Mouse (Mus musculus) left cerebral cortex, postnatal 14 days (tissue): ENCODE results near the gene Usp5. TPM values are rescaled to one million over a fixed set of nuclear protein-coding genes. Genes with fewer than 3 reads are reported as not detected.
"Not testable (repeated sequence)": the region's sequence is repeated elsewhere in the genome, so short reads cannot be mapped to it uniquely, and the experiment has no call there.

Experiments
- DNase-seq, 2 experiments: peaks; one replicate each; pipeline ENCODE4 v3.0.0; 2021 to 2022; ENCODE audit warnings: low spot score in 2 of 2, mixed read lengths in 1 of 2
- intact Hi-C: fragments of 180-260 bp; cut with DNase I; formaldehyde crosslinking; loops from one replicate; pipeline ENCODE4 v1.15.1; 2025
- total RNA-seq, 2 experiments: library from RNA; stranded (reverse); gene quantifications; 2 replicates each; pipeline ENCODE4 v1.2.3; 2021

Usp5 gene
- total RNA-seq, 2 experiments from 2014 or later = 178 to 184 TPM

DNA sequence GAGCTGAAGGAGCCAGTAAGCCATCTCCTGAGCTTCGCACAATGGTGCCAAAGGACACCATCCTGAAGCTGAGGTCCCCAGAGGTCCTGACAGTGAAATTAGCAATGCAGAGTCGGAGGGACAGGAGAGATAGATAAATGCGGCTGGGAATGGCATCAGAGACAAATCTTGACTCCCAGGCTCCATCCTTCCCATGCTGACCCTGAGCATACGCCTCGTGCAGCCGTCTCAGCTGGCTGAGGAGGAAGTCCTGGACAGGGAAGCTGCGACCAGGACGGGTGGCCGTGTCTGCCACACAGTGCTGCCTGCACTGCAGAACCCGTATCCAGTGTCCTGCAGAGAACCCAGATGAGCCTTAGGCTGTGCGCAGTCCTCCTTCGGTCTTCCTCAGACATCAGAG is 25.4 kb upstream of the Usp5 start:
- DNase-seq = no peak
- intact Hi-C loops = no loop called here

DNA sequence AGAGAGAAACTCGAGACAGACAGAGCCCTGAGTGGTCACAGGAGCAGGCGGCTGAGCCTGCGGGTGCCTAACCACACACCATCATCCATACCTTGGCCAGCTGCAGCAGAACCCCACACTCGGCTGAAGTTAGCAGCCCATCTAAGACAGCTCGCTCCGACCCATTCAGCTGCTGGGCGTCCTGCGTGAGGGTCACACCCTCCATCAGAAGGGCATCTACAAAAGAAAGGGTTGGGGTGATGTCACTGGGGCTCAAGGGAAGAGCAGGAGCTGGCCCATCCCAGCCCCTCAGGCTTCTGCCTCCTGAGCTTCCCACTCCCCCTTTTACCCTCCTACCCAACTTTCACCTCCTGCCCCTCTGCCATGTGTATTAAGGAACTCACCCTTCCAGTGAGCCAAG is 21.3 kb upstream of the Usp5 start:
- intact Hi-C loops = no loop called here
- DNase-seq = no peak

DNA sequence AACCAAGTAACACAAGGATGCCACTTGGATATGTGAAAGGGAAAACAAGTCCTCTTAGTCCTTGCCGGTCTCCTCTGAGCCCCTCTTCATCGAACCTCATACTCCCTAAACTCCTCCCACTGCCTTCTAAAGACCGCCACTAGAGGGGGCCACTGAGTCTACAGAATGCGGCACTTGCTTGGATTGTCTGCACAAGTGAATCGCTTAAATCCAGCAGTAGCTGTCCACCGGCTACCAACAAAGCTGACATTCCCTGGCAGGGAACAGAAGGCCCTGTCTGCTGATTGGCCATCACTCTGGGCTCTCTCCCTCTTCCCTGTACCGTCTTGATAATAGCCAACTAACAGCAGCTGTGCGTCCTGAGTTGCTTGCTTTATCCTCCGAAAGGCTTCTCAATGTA is 18.0 kb upstream of the Usp5 start:
- DNase-seq = peak; percentile 96
- intact Hi-C loops = no loop called here

DNA sequence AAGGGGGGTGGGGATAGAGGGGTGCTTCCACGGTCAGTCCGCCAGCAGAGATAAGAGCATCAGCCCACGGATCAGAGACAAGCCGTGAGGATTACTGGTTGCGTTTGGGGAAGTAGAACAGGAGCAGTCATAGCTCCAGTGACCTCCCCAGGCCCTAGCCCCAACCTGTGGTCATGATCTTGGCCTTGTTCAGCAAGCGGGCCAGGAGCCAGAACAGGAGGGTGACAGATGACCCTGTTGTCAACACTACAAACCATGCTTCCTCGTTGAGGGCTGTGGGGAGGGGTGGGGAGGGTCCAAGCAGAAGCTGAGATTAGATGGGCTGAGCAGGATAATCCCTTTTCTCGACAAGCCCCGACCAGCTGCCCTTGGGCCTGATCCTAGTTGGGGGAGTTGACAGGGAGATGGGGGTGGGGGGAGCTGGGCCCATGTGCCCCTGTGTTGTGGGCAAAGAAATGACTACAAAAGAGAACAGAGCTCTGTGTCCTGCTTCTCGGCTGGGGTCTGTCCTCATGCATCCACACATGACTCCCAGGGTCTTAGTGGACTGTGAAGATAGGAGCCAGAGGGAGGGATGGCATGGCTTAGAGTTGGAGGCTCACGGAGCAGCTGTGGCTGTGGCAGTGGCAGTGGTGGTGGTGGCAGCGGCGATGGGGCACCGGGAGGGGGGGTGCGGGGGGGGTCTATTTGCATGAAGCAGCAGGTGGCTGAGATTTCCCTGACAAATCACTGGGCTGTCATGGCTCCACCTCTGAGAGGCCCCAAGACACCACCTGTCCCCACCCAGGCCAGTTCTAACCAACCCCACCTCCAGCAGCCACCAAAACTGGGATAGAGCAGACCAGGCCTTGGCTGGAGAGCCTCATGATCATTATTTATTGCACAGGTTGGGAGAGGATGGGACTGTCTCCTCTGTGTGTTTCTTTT is 11.2 kb upstream of the Usp5 start, which contains the start of gene Gnb3:
Gnb3 (minus strand) TSS at position 35 of the 927 bp plus-strand sequence.
- DNase-seq = no peak
- intact Hi-C loops = no loop called here

DNA sequence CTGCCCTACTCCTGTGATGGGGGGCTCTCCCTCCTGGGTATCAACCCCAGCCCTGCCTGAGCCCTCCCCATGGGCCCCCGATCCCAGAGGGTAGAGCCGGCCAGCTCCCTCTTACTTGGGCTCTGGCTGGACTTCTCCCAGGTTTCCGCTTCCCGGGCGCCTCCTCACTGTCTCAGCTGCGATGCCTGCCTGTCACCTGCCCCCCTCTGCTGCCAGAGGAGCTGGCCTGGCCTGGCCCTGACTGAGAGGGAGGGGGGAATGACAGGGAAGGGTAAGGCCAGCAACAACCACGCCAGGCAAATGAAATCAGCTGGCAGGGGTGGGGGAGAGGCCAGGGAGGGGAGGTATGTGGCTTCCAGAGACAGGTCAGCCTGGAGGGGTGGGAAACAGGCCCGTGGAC is 10.5 kb upstream of the Usp5 start:
- intact Hi-C loops = no loop called here
- no peak for DNase-seq

DNA sequence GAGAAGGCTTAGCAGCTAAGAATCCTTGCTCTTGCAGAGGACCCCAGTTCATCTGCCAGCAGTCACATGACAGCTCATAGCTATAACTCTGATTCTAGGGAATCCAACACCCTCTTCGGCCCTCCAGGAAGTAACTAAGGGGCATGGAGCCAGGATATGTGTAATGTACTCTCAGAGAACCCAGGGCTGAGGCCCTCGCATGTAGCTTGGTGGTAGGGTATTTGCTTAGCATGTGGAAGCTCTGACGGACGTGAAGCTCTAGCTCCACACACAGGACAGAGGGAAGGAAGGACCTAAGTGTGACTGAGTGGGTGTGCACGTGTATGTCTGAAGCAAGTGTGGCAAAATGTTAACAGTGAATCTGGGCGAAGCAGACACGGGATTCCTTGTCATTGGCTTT is 7.1 kb upstream of the Usp5 start:
- intact Hi-C loops = no loop called here
- no peak for DNase-seq

DNA sequence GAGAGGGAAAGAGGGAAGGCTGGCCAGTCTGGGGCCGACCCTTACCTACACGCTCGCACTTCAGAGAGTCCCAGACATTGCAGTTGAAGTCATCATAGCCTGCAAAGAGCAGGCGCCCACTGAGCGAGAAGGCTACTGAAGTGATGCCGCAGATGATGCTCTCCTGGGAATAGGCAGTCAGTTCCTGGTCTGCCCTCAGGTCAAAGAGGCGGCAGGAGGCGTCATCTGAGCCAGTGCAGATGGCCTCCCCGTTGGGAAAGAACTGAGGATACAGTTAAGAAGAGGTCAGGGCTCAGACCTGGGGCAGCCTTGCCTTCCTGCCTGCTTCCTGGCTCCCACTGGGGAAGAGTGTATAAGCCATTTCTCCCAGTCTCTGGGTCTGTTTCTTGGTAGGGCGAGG is 6.2 kb upstream of the Usp5 start:
- no peak for DNase-seq
- intact Hi-C loops = no loop called here

DNA sequence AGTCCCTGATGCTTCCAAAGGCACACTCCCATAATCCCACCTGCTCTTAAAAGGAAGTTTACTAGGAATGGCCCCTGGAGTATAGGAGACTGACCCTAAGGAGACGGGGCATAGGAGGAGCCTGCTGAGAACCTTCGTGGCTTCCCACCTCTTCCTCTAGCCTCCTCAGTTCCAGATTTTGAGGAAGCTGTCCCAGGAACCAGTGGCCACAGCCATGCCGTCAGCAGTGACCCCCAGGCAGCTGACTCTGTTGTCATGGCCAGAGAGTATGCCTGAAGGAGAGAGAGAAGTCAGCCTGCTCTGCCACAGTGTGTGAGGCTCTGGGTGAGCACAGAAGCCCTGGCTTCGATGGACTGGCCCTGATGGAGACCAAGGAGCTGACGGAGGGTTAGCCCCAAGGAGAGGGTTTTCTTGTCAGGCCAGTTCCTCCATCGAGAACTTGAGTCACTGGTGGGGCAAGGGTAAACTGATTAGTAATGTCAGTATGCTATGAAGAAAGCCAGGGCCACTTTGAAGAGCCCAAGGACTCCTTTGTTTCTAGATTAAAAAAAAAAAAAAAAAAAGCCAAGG is 5.3 kb upstream of the Usp5 start:
- no peak for DNase-seq
- intact Hi-C loops = no loop called here

DNA sequence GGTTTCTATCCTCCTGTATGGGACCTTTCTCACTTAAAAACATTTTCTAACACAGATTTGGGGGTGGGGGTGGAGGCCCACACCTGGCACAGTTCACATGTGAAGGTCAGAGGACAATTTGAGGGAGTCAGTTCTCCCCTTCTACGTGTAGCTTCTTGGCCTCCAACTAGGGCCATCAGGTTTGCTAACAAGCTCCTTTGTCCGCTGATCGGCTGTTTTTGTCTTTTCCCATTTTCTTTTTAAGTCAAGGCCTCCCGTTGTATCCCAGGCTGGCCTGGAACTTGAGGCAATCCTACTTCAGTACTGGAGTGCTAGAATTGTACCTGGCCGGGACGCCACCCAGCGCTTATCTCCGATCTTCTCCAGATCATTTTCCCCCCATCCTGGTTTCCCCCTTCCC is 2.4 kb upstream of the Usp5 start:
- intact Hi-C loops = no loop called here
- DNase-seq = no peak

DNA sequence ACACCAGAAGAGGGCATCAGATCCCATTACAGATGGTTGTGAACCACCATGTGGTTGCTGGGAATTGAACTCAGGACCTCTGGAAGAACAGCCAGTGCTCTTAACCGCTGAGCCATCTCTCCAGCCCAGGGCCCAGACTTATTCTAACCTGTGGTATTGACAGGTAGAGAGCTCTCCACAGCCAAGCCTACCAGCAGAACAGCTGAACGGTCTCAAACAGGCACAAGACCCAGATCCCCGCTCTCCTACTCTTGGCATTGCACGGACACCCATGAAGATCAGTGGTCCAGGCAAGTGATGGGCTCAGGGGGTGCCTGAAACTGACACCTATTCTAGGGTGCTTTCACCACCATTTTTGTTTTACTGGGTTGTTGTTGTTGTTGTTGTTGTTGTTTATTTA is 1.9 kb upstream of the Usp5 start:
- intact Hi-C loops, DNase-seq: not testable (repeated sequence)

DNA sequence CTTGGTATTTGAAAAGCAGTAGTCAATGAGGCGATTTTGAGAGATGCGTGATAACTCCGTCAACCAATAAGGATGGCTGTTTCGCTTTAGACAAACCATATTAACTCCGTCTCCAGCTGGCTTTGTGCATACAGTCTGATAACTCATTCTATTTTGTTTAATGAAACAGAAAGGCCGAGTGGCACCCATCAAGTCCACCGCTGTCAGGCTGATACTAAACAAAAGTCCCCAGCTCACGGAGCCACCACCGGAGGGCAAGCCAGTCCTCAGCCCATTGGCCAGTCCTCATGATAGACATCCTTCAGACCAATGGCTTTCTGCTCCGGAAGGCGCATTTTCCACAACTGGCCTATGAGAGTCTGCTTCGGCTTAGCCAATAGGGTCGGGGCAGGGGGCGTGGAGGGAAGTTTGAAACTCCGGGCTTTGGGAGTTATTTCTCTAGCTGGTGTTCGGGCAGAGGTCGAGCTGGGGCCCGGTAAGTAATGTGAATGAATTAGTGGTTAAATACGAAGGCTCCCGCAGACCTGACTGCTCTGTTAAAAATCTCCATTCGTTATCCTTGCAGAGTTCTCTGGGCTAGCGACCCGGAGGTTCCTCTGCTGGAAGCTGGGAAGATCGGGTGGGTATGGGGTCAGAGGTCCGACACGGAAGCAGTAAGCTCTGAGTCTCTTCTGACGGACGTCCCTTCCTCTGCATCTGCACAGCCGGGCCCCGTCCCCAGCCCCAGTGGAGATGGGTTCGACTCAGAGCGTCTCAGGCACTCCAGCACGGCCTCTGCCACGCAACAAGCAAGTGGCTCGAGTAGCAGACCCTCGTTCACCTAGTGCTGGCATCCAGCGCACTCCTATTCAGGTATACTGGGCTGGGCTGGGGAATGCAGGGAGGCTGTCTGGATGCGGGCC is 766 bp upstream of the Usp5 start:
- peak; percentile 95 to 97 for DNase-seq
- intact Hi-C loops = no loop called here

DNA sequence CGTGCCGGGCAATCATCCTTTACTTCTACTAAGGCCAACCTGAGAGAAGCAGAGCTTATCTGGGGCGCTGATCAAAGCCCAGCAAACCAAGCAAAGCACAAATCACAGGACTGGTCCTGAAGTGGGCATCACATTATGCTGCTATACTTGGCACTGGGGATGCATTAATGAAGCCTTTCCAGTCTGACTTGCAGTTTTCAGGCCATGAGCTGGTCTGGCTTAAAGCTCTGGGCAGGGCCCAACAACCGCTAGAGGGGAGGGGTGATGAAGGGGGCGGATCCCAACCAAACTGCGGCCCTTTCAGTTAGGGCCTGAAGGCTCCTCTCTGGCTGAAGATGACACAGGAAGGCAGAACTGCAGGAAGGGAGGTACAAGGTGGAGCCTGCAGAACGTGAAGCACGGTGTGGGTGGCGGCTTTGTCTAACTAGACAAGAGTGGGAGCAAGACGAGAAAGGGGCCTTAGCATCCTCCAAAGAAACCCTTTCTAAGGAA is 1.1 kb downstream of the Usp5 start:
- DNase-seq = no peak
- intact Hi-C loops = no loop called here

DNA sequence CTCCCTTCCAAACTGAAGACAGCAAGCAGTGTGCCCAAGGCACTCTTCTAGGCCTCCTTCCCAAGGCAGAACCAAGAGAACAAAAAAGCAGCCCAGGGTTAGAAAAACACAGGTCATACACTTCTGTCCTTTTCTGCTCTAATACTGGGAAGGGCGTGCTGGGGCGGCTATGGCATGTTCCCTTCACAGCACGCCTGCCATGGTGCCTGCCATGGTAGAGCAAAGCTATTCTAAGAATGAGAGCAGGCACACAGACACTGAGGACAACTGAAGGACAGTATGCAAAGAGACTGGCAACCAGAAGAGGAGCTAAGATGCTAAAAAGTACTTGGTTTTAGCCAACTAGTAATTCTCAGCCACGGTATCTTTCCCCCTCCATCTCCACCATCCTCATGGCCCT is 7.2 kb downstream of the Usp5 start:
- intact Hi-C loops = no loop called here
- no peak for DNase-seq

DNA sequence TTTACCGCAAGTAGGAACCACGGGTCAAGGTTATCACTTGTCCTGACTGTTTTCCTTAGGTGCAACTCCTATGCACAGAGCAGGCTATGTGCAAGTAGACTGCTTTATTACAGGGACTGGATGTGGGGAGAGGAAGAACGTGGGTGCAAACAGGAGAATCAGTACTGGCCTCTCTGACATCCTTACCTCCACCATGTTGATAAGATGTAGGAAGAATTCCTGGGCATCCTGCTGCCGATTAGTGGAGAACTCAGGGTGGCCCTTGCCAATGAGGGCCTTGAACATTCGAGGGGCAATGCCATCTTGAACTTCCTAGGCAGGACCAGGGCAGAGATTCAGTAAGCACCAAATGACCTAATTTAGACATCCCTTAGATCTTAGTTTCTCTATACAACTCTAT is 8.4 kb downstream of the Usp5 start:
- no peak for DNase-seq
- intact Hi-C loops = no loop called here

DNA sequence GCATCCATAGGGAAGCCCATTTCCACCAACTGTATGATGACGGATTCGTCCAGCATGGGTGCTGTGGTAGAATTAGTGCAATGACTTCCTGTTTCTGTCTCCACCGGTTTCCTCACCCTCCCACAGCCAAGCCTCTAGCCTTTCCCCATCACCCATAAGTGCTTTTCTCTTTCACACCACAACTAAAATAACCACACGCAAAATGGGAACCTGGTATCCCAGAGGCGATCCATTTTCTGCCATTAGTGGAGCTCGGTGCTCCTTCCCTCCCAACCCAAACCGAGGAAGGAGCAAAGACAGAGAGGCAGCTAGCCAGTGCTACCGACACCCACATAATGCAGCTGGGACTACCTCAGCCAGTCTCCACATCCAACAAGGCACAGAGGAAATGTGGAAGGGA is 11.3 kb downstream of the Usp5 start:
- intact Hi-C loops = no loop called here
- no peak for DNase-seq

DNA sequence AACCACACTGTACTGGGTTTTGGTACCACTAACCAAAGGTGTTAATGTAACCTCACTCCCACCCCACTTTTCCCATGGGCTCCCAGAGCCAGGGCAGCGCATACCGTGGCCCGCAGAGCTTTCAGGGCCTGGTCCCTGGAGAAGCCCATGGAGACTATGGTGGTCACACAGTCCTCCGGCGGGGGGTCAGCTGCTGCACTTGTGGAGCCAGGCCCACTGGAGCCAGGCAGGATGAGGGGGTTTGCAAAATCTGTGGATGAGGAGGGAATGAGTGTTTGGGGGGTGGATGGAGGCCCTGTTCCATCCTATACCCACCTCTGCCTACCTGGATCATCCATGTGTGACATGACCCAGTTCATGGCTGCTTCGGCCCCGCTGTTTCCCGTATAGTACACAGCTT is 11.7 kb downstream of the Usp5 start:
- DNase-seq = no peak
- intact Hi-C loops = no loop called here

DNA sequence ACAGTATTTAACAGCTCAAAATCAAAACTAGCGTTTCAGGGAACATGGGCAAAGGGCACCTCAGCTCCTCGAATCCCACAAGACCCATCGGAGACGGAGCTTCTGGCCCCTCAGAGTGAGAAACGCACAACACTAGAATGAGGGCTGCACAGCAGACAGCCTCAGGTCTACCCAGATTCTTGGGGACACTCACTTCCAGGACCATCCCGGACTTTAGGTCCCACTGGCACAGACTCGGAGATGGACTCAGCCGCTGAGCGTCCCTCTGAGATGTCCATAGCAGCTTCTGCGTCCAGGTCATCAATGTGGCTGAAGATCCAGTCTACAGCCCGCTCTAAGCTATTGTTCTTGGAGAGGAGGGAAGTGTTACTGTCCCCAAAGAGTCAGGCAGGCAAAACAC is 12.2 kb downstream of the Usp5 start:
- no peak for DNase-seq
- intact Hi-C loops = no loop called here

DNA sequence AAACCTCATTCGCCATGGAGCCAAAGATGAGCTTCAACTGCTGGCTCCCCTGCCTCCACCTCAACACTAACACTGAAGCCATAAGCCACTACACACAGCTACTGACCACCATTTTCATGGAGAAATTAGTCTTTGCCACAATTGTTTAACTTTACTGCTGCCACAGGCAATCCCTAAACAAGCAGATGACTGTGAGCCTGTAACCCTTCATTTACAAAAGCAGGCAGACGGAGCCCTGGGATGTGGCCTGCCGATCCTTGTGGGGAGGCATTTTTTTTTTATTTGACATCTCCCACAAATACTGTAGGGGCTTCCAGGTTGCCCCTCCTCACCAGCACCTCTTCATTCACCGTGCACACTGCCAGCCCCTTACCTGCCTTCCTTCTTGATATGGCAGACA is 12.7 kb downstream of the Usp5 start:
- intact Hi-C loops = no loop called here
- no peak for DNase-seq

DNA sequence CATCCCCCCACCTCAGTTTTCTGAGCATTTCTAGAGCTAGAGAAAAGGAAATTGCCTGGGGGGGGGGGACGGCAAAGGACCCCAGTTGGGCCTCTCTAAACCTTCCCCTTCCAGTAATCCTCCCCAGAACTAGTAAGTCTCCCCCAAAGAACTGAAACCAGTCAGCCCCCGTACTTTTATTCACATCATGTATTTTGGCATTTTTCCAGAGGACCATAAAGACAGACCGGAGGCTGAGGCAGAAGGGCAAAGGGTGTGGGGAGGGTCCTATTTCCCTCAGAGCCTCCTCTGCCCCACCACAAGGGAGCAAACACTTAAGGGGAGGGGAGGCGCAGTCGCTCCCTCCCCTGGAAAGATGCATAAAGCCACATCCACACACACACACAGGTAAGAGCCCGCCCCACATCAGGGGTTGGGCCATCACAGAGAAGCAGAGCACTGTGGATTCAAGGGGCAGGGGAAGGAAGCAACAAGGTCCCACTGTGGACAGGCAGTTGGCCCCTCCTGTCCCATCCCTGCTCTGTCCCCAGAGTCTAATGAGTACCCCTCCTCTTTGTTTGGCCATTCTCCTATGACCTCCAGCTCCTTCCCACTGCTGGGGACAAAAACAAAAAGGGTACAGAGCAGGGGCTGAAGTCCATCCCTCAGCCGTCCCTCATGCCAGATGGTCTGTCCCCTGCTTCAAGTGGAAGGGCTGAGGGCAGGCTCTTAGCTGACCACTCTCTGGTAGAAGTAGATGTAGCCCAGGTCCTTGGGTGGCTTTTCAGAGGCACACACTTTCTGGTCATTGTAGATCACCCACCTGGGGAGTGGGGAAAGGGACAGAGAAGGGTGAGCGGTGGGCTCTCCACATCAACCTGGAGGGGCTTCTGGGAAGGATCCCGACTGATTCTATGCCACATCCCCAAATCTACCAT is 14.2 kb downstream of the Usp5 start:
- no peak for DNase-seq
- intact Hi-C loops = no loop called here
